Mouse (Mus musculus) ovary, postnatal 14 days (tissue): ENCODE measurements around the gene Ly6c2.
"Not testable (repeated sequence)": the region's sequence is repeated elsewhere in the genome, so short reads cannot be mapped to it uniquely, and the experiment has no call there.

Source experiments
- DNase-seq: peaks from one replicate; pipeline ENCODE4 v3.0.0; 2022; ENCODE audit warnings: low spot score

Gene Ly6c2

DNA sequence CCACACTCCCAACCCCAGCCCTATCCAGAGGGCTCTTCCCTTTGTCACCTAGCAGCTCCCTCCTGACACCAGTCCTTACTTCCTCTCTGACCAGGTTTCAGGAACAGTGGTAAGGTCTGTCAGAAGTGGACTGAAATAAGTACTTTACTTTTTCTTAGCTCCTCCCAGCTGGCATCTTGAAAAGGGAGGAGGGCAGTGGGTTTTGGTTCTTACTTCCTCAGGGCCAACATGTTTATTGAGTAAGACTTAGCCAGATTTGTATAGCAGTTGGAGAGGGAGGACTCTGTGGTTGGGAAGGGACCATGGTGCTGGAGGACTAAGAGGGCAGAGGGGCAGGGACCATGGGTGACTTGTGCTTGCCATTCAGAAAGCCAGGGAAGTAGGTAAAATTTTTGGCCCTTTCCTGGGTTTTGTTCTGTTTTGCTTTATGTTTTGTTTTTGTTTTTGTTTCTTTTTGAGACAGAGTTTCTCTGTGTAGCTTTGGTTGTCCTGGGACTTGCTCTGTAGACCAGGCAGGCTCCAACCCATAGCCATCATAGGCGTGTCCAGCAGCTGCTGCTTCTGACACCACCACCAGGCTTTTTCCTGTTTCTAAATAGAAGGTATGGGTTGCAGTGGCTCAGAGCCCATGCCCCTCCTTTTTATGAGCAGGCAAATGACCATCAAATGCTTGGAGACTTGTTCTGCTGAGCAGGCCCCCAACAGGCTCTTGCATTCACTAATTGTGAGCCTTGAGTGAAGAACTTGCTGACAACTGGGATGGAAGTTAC is at the start of gene Ly6c2:
Gene Ly6c2, minus strand, starts transcription at position 110 of the 770 bp plus-strand sequence.
- not testable (repeated sequence) for DNase-seq

DNA sequence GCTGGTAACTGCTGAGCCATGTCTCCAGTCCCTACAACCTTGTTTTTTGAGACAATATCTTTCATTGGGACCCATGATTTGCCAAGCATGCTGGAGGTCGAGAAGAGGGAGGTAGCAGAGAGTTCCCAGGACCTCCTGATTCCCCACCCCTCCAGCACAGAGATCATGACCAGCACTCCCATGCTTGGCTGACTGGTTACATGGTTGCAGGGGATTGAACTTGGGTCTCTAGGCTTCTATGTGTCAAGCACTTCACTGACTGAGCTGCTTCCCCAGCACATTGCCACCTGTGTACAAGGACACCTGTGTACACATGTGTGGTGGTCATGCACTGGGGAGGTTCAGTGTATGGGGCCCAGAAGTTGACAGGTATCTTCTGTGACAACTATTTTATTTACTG is 45.9 kb upstream of the Ly6c2 start:
- no peak for DNase-seq

DNA sequence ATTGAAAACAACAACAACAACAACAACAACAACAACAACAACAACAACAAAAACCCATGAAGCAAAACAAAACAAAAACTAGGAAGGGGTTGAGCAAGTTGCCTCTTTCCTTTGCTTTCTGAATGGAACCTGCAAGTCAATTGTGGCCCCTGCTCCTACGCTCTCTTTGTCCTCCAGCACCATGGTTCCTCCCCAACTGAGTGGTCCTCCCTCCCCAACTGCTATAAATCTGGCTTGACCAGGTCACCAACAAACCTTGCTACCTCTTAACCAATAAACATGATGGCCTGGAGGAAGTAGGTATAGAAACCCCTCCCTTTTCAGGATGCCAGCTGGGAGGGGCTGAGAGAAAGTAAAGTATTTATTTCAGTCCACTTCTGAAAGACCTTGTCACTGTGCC is 43.2 kb upstream of the Ly6c2 start, which contains the start of gene Ly6g:
Gene Ly6g, plus strand, starts transcription at position 301 of the 400 bp plus-strand sequence.
- no peak for DNase-seq

DNA sequence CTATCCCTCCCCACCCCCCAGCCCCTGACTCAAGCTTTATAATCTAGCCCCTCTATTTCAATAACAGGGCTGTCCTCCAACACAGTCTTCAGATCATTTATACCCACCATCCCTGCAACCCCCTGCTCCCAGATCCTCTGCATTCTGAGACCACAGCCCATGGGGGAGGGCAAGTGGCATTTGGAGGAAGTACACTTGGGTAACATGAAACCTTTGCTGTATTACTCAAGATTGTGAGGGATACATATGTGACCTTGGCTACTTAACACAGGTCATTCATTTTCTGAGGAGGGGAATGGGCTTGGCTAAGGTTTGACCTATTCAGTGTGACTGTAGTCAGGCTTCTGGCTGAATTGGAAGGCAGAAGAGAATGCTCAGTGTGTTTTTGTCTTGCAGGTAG is 41.3 kb upstream of the Ly6c2 start:
- no peak for DNase-seq

DNA sequence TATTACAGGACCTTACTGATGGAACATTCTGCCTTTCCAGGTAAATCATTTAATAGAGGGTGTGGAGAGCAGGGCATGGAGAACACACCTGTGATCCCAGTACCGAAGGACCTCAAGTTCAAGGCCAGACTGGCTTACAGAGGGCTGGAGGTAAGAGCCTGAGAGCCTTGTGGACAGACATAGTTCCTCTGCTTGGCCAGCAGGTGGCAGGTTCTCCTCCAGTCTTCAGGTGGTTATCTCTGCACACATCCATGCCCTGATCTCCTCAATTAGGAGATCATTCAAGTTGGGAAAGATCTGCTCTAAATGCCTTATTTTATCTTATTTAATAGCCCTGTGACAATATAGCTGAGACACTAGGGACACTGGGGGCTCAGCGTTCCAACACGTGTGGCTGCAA is 32.0 kb upstream of the Ly6c2 start:
- no peak for DNase-seq

DNA sequence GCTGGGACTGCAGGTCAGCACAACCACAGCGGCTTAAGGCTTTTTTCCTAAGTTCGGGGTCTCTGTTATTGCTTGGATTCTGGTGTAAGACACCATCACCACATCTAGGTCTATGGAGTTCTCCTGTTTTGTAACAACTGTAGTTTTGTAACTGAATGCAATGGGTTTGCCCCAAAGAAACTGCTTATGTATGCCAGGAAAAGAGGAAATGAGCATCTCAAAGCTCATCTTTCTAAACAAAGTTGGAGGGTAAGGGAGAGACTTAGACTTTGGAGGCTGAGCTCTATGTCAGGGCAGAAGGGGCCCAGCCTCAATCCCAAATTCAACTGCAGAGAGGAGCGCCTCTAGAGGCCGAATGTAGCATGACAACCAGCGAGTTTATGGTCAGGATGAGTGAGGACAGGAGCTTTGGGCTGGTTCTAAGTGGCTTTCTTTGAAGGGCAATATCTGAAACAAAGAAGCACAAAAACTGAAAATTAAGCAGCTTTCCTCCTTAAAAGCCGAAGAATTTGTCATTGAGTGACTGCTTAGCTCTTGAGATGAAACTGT is 30.1 kb upstream of the Ly6c2 start:
- DNase-seq, result not testable (repeated sequence)

DNA sequence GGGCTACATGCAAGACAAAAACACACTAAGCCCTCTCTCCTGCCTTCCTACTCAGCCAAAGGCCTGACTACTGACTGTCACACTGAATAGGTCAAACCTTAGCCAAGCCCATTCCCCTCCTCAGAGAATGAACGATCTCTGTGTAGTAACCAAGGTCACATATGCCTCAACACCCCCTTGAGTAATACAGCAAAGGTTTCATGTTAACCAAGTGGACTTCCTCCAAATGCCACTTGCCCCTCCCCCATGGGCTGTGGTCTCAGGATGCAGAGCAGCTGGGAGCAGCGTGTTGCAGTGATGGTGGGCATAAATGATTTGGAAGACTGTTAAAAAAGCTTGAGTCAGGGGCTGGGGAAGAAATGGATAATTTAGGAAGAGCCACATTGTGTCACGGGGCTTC is 26.0 kb upstream of the Ly6c2 start:
- DNase-seq, result not testable (repeated sequence)

DNA sequence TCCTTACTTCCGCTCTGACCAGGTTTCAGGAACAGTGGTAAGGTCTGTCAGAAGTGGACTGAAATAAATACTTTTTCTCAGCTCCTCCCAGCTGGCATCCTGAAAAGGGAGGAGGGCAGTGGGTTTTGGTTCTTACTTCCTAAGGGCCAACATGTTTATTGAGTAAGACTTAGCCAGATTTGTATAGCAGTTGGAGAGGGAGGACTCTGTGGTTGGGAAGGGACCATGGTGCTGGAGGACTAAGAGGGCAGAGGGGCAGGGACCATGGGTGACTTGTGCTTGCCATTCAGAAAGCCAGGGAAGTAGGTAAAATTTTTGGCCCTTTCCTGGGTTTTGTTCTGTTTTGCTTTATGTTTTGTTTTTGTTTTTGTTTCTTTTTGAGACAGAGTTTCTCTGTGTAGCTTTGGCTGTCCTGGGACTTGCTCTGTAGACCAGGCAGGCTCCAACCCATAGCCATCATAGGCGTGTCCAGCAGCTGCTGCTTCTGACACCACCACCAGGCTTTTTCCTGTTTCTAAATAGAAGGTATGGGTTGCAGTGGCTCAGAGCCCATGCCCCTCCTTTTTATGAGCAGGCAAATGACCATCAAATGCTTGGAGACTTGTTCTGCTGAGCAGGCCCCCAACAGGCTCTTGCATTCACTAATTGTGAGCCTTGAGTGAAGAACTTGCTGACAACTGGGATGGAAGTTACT is 23.5 kb upstream of the Ly6c2 start:
- DNase-seq, result not testable (repeated sequence)

DNA sequence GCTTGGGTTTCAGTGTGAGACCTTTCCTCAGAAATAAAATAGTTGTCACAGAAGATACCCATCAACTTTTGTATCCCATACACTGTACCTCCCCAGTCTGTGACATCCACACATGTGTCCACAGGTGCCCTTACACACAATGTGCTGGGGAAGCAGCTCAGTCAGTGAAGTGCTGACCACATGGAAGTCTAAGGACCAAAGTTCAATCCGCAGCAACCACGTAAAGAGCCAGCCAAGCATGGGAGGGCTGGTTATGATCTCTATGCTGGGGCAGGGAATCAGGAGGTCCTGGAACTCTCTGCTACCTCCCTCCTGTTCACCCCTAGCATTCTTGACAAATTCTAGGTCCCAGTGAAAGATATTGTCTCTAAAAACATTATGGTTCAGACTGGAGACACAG is 20.6 kb upstream of the Ly6c2 start:
- not testable (repeated sequence) for DNase-seq

DNA sequence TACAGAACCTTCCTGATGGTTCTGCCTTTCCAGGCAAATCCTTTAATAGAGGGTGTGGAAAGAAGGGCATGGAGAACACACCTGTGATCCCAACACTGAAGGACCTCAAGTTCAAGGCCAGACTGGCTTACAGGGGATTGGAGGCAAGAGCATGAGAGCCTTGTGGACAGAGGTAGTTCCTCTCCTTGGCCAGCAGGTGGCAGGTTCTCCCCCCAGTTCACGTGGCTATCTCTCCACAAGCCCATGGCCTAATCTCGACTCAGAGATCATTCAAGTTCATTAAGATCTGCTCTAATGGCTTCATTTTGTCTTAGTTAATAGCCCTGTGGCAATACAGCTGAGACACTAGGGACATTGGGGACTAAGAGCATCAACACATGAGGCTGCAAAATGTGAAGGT is 8.3 kb upstream of the Ly6c2 start:
- no peak for DNase-seq

DNA sequence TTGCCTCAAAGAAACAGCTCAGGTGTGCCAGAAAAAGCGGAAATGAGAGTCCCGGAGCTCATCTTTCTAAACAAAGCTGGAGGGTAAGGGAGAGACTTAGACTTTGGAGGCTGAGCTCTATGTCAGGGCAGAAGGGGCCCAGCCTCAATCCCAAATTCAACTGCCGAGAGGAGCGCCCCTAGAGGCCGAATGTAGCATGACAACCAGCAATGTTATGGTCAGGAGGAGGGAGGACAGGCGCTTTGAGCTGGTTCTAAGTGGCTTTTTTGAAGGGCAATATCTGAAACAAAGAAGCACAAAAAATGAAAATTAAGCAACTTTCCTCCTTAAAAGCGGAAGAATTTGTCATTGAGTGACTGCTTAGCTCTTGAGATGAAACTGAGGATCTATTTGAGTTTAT is 7.0 kb upstream of the Ly6c2 start:
- peak; percentile 16 for DNase-seq

DNA sequence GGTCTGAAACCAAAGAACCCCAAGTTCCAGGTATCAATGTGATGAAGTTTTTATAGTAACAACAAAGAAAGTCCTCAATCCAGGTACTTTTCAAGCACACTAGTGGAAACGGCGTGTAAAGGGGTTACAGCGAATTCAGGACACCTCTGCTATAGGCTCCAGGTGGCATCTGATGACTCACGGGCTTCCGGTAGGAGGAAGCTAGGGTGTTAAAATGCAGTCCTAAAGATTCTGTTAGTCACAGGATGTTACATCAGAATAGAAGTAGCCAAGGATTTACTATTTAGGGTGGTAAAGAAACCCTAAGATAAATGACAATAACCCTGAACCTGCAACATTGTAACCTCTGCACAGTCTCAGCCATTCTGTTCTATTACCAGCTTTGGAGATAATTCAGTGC is 5.7 kb upstream of the Ly6c2 start:
- not testable (repeated sequence) for DNase-seq

DNA sequence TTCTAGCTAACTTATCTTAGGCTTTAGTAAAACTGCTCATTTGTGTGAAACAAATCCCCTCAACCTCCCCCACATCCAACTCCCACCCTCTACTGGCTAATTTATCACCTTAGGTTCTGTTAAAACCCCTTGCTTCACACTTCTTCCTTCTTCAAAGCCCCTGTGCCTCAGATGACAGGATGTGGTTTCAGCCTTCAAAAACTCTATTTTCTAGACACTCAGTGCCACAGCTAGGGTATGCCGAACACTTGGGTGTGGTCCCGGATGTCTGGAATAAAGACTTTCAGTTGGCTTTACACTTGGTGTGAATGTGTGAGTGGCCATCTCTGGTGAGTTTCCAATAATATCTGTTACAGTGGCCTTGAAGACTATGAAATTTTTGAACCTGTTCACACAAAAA is 4.8 kb upstream of the Ly6c2 start:
- no peak for DNase-seq

DNA sequence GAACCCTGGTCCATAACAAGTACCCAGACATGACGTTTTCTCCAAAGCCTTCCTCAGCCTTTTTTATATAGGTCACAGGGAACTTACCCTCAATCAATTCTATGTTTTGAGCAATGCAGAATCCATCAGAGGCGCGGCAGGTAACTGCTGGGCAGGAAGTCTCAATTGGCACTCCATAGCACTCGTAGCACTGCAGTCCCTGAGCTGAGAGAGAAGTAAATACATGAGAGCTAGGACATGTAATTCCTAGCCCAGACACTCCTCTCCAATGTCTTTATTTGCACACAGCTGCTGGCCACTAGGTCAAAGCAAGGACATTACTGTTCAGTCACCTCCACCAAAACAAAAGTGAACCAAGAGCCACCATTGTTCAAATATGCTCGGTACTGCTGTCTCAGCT is 1.3 kb downstream of the Ly6c2 start:
- not testable (repeated sequence) for DNase-seq

DNA sequence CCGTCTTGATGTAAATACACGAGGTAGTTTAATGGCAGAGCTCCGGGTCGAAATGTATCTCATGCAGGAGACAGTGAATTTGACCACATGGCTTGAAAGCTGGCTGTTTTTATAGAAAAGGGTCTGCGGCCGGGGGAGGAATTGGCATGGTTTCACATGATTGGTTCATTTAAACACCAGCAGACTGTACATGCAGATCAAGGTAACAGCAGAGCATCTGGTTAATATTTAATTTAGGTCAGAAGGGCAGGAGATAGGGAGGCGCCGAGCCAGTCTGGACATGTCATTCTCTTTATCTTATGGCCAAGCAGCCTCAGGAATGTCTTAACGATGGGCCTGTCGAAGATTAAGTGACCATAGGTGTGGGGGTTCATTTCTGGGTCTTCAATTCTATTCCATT is 12.5 kb downstream of the Ly6c2 start:
- no peak for DNase-seq

DNA sequence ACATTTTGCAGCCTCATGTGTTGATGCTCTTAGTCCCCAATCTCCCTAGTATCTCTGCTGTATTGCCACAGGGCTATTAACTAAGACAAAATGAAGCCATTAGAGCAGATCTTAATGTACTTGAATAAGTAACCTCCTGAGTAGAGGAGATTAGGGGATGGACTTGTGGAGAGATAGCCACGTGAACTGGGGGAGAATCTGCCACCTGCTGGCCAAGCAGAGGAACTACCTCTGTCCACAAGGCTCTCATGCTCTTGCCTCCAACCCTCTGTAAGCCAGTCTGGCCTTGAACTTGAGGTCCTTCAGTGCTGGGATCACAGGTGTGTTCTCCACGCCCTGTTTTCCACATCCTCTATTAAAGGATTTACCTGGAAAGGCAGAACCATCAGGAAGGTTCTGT is 23.7 kb downstream of the Ly6c2 start:
- DNase-seq, result not testable (repeated sequence)

DNA sequence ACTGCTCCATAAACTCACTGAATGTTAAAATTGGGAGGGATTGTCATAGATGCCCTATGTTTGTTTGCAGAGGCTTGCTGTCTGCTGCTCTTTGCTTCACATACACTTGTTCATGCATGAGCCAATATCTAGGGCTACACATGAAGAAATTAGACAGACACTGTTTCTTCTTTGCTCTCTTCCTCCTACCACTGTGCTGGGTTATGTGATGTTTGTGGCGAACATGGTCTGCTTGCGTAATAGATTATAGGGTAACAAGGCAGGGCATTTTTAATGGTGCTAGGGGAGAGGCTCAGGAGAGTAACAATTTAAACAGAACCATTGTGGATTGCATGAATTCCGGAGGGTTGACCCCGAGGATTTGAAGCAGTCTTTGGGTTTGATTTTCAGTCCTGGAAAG is 41.8 kb downstream of the Ly6c2 start:
- no peak for DNase-seq

DNA sequence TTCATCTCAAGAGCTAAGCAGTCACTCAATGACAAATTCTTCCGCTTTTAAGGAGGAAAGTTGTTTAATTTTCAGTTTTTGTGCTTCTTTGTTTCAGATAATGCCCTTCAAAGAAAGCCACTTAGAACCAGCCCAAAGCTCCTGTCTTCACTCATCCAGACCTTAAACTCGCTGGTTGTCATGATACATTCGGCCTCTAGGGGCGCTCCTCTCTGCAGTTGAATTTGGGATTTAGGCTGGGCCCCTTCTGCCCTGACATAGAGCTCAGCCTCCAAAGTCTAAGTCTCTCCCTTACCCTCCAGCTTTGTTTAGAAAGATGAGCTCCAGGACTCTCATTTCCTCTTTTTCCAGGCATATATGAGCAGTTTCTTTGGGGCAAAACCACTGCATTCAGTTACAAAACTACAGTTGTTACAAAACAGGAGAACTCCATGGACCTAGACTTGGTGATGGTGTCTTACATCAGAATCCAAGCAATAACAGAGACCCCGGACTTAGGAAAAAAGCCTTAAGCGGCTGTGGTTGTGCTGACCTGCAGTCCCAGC is 49.7 kb downstream of the Ly6c2 start:
- DNase-seq, result peak; percentile 51

DNA sequence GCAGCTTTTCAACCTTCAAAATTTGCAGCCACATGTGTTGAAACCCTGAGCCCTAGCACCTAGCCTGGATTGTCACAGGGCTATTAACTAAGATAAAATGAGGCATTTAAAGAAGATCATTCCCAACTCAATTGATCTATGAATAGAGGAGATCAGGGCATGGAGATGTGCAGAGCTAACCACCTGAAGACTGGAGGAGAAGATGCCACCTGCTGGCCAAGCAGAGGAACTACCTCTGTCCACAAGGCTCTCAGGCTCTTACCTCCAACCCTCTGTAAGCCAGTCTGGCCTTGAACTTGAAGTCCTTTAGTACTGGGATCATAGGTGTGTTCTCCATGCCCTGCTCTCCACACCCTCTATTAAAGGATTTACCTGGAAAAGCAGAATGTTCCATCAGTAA is 51.3 kb downstream of the Ly6c2 start:
- peak; percentile 24 for DNase-seq
